Mouse (Mus musculus) 416B (cell line): ENCODE measurements at regions not wholly inside any gene's neighbourhood (a gene's known extent, or its start where the extent isn't known, plus 50 kb on each side); places are given as distances from the start of the nearest gene placed in this dataset.
"Not testable (repeated sequence)": the region's sequence is repeated elsewhere in the genome, so short reads cannot be mapped to it uniquely, and the experiment has no call there.

Source experiments
- DNase-seq: peaks from one replicate; pipeline ENCODE4 v3.0.0; 2011; ENCODE audit warnings: low read depth

- no peak for DNase-seq
Measured at GRCm38 (mm10) chr1:114641215-114641614, 1043.3 kb upstream of the Cntnap5a start.

GRCm38 (mm10) chr1:114641854-114642253, 1042.7 kb upstream of the Cntnap5a start:
- DNase-seq: not testable (repeated sequence)

- DNase-seq: peak; percentile 39
Measured at GRCm38 (mm10) chr1:114673954-114674353, 1010.6 kb upstream of the Cntnap5a start.

GRCm38 (mm10) chr1:114681258-114681657, 1003.3 kb upstream of the Cntnap5a start:
- DNase-seq: no peak

GRCm38 (mm10) chr1:114721142-114721541, 963.4 kb upstream of the Cntnap5a start:
- DNase-seq: no peak

- no peak for DNase-seq
Measured at GRCm38 (mm10) chr1:114729167-114729566, 955.4 kb upstream of the Cntnap5a start.
